Mouse (Mus musculus) CH12F3 (cell line): Measurements from ENCODE around the gene Wdr82.
"Not testable (repeated sequence)": the region's sequence is repeated elsewhere in the genome, so short reads cannot be mapped to it uniquely, and the experiment has no call there.

Experiments
- in situ Hi-C: fragments of 300-500 bp; cut with MboI; formaldehyde crosslinking; loops from 2 replicates; pipeline ENCODE4 v1.14.3; 2020; ENCODE audit warnings: low sequenced_read_pairs

Gene Wdr82

GRCm38 (mm10) chr9:106159784-106160301 is 10.9 kb upstream of the Wdr82 start:
- in situ Hi-C loops: no loop called here

- in situ Hi-C loops: no loop called here
Measured at GRCm38 (mm10) chr9:106160426-106160825, 10.3 kb upstream of the Wdr82 start.

- in situ Hi-C loops: no loop called here
Measured at GRCm38 (mm10) chr9:106166709-106167108, 4.0 kb upstream of the Wdr82 start.

GRCm38 (mm10) chr9:106167241-106167640 is 3.5 kb upstream of the Wdr82 start:
- in situ Hi-C loops: no loop called here

- in situ Hi-C loops: no loop called here
Measured at GRCm38 (mm10) chr9:106167703-106168102, 3.0 kb upstream of the Wdr82 start.

- in situ Hi-C loops: not testable (repeated sequence)
Measured at GRCm38 (mm10) chr9:106169006-106169405, 1.7 kb upstream of the Wdr82 start.

- in situ Hi-C loops: no loop called here
Measured at GRCm38 (mm10) chr9:106169917-106170316, 811 bp upstream of the Wdr82 start.

- in situ Hi-C loops: no loop called here
Measured at GRCm38 (mm10) chr9:106171346-106172158, 824 bp downstream of the Wdr82 start.

- in situ Hi-C loops: no loop called here
Measured at GRCm38 (mm10) chr9:106172527-106172926, 1.8 kb downstream of the Wdr82 start.

GRCm38 (mm10) chr9:106173363-106173762 is 2.6 kb downstream of the Wdr82 start:
- in situ Hi-C loops: no loop called here

- in situ Hi-C loops: no loop called here
Measured at GRCm38 (mm10) chr9:106175552-106176200, 4.9 kb downstream of the Wdr82 start.

- in situ Hi-C loops: no loop called here
Measured at GRCm38 (mm10) chr9:106176769-106177168, 6.0 kb downstream of the Wdr82 start.

GRCm38 (mm10) chr9:106177799-106178198 is 7.1 kb downstream of the Wdr82 start:
- in situ Hi-C loops: no loop called here

GRCm38 (mm10) chr9:106179454-106179853 is 8.7 kb downstream of the Wdr82 start:
- in situ Hi-C loops: no loop called here

GRCm38 (mm10) chr9:106179964-106180363 is 9.2 kb downstream of the Wdr82 start:
- in situ Hi-C loops: no loop called here

- in situ Hi-C loops: no loop called here
Measured at GRCm38 (mm10) chr9:106182146-106182545, 11.4 kb downstream of the Wdr82 start.

GRCm38 (mm10) chr9:106183996-106184395 is 13.3 kb downstream of the Wdr82 start:
- in situ Hi-C loops: no loop called here

- in situ Hi-C loops: no loop called here
Measured at GRCm38 (mm10) chr9:106191355-106191754, 20.6 kb downstream of the Wdr82 start.

- in situ Hi-C loops: no loop called here
Measured at GRCm38 (mm10) chr9:106192024-106192423, 21.3 kb downstream of the Wdr82 start.

GRCm38 (mm10) chr9:106192998-106193397 is 22.3 kb downstream of the Wdr82 start:
- in situ Hi-C loops: no loop called here

GRCm38 (mm10) chr9:106193930-106194807 is 23.4 kb downstream of the Wdr82 start:
- in situ Hi-C loops: no loop called here
